Mouse (Mus musculus): ENCODE measurements around the gene Sh3tc1. TPM values are rescaled to one million over a fixed set of nuclear protein-coding genes. Genes with fewer than 3 reads are reported as not detected.

Sh3tc1 gene
- polyA plus RNA-seq, 1 experiment from 2014 or later: 2.3 TPM

DNA sequence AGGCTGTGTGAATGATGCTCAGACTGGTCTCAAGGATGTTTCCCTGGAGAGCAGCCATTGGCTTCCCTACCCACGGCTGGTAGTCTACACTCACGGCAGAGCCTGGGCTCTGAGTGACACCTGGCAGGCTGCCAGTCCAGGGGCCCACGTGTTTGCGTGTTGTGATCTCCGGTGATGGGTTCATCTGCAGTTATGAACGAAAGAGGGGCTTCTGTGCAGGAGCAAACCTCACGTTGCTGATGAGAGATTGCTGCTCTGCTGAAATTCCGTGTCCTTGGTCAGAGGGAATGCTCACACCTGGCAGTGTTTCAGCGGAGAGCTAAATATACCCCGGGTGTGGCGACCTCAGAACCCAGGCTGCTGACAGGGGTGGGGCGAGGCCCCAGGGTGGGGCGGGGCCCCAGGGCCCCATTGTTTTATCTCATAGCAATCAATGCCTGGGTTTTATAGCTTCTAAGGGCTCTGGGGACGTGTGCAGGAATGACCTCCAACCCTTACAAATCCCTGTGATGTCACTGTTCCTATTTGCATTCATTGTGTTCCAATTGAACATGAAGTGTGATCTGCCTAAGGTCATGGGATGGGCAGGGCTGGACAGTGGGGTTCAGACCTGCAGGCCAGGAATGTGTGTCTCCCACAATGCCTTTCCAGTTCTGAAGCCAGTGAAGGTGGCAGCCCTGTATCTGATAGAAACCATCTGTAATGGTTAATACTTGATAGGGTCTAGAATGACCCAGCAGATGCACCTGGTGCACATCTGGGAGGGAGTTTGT is 31.3 kb upstream of the Sh3tc1 start:
- Histone ChIP-seq H3K4me1 (ENCODE audit: control insufficient read depth, insufficient read depth, low read length) (no peaks in the 10 kb centered on the region), H3K27ac (ENCODE audit: low read depth, low read length) (no peak overlapping the region), H3K9me3 (ENCODE audit: control insufficient read depth, low read length) (no peaks in the 10 kb centered on the region), H3K27me3 (ENCODE audit: control insufficient read depth, insufficient read depth, low read length) (no peaks in the 10 kb centered on the region), H3K9ac (ENCODE audit: low read length) (no peak overlapping the region), H3K4me2 (no peak overlapping the region), H3K36me3 (ENCODE audit: control insufficient read depth, insufficient read depth, low read length) (no peaks in the 10 kb centered on the region), H3K4me3 (ENCODE audit: low read depth, low read length) (no peak overlapping the region)
- DNase-seq (ENCODE audit: low spot score, missing footprints): no peak
- 81% methylated on average over 14 of the region's 14 CpGs for WGBS
- ATAC-seq (ENCODE audit: low FRiP score): no peak

DNA sequence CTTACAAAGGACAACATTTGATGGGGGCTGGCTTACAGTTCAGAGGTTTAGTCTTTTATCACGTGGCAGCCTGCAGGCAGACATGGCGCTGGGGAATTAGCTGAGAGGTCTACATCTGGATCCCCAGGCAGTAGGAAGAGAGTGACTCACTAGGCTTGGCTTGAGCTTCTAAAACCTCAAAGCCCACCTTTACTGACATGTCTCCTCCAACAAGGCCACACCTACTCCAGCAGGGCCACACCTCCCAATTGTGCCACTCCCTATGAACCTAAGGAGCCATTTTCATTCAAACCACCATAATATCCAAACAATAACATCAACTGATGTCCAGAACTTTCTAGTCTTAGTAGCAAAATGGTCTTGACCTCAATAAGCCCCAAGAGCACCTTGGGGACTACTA is 30.5 kb upstream of the Sh3tc1 start:
- H3K27me3 ChIP-seq (ENCODE audit: control insufficient read depth, insufficient read depth, low read length): no peaks in the 10 kb centered on the region
- no peak for ATAC-seq (ENCODE audit: low FRiP score)
- H3K9me3 ChIP-seq (ENCODE audit: control insufficient read depth, low read length): no peaks in the 10 kb centered on the region
- no peak overlapping the region for H3K27ac ChIP-seq (ENCODE audit: low read depth, low read length)
- no peaks in the 10 kb centered on the region for H3K36me3 ChIP-seq (ENCODE audit: control insufficient read depth, insufficient read depth, low read length)
- DNase-seq (ENCODE audit: low spot score, missing footprints): no peak
- WGBS: 78% methylated on average over 2 of the region's 2 CpGs
- no peak overlapping the region for H3K4me3 ChIP-seq (ENCODE audit: low read depth, low read length)
- no peak overlapping the region for H3K9ac ChIP-seq (ENCODE audit: low read length)
- H3K4me1 ChIP-seq (ENCODE audit: control insufficient read depth, insufficient read depth, low read length): no peaks in the 10 kb centered on the region
- H3K4me2 ChIP-seq: no peak overlapping the region

DNA sequence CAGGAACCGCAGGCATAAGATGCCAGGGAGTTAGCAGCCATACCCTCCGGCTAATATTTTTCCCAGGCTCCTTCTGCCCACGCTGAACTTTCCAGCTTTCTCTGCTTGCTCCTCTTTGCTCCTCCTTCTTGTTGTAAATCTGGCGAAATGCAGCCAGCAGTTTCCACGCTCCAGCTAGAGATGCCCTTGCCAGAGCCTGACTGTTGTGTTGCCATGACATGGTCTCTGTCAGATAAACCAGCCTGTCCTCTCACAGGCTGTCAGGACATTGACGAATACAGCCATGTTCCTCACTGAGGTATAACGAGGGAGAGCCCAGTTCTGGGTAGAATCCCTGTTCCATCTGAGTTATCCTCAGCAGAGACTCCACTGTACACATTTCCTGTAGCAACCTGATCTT is 29.2 kb upstream of the Sh3tc1 start:
- H3K9ac ChIP-seq (ENCODE audit: low read length): no peak overlapping the region
- H3K4me1 ChIP-seq (ENCODE audit: control insufficient read depth, insufficient read depth, low read length): no peaks in the 10 kb centered on the region
- H3K9me3 ChIP-seq (ENCODE audit: control insufficient read depth, low read length): no peaks in the 10 kb centered on the region
- WGBS: 89% methylated on average over 7 of the region's 7 CpGs
- H3K4me3 ChIP-seq (ENCODE audit: low read depth, low read length): no peak overlapping the region
- H3K36me3 ChIP-seq (ENCODE audit: control insufficient read depth, insufficient read depth, low read length): no peaks in the 10 kb centered on the region
- no peaks in the 10 kb centered on the region for H3K27me3 ChIP-seq (ENCODE audit: control insufficient read depth, insufficient read depth, low read length)
- DNase-seq (ENCODE audit: low spot score, missing footprints): no peak
- H3K4me2 ChIP-seq: no peak overlapping the region
- H3K27ac ChIP-seq (ENCODE audit: low read depth, low read length): no peak overlapping the region
- no peak for ATAC-seq (ENCODE audit: low FRiP score)

DNA sequence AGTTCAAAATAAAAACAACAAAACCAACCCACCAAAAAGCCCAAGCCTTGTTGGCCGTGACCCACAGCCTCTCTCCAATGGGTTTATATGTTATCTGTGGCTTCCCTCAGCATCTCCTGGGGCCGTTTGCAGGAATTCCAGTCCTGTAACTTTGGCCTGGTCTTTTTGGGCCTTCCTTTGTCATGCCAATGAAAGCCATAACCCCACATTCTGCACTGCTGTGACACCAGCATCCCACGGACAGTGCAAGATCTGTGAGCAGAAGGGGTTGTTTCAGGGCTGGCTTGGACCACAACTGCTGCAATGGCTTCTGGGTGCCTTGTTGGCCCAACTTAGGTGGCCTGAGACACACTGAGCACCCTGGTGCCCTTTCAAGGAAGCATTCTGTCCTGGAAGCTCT is 28.7 kb upstream of the Sh3tc1 start:
- Histone ChIP-seq H3K27me3 (ENCODE audit: control insufficient read depth, insufficient read depth, low read length) (no peaks in the 10 kb centered on the region), H3K9ac (ENCODE audit: low read length) (no peak overlapping the region), H3K36me3 (ENCODE audit: control insufficient read depth, insufficient read depth, low read length) (no peaks in the 10 kb centered on the region), H3K4me2 (no peak overlapping the region), H3K4me1 (ENCODE audit: control insufficient read depth, insufficient read depth, low read length) (no peaks in the 10 kb centered on the region), H3K27ac (ENCODE audit: low read depth, low read length) (no peak overlapping the region), H3K9me3 (ENCODE audit: control insufficient read depth, low read length) (no peaks in the 10 kb centered on the region), H3K4me3 (ENCODE audit: low read depth, low read length) (no peak overlapping the region)
- 73% methylated on average over 3 of the region's 3 CpGs for WGBS
- ATAC-seq (ENCODE audit: low FRiP score) (no peak), DNase-seq (ENCODE audit: low spot score, missing footprints) (no peak)

DNA sequence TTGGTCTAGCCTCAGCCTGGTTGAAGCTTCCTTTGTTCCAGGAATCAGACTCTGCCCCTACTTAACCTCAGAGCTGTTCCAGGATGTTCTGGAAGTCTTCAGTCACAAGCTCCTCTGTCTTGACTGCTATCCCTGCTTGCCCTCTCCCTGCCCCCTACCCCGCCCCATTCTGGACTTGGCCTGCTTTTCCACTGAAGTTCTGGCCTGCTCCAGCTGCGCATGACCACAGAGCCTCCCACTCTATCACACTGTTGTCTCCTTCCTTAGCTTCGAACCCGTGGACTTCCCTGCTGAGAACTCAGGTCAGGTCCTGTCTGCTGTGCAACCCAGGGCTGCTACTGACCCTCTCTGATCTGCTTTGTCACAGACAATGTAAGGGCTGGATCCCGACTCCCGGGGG is 26.1 kb upstream of the Sh3tc1 start:
- no peak overlapping the region for H3K4me2 ChIP-seq
- H3K4me3 ChIP-seq (ENCODE audit: low read depth, low read length): no peak overlapping the region
- H3K9me3 ChIP-seq (ENCODE audit: control insufficient read depth, low read length): no peaks in the 10 kb centered on the region
- no peaks in the 10 kb centered on the region for H3K36me3 ChIP-seq (ENCODE audit: control insufficient read depth, insufficient read depth, low read length)
- no peak overlapping the region for H3K27ac ChIP-seq (ENCODE audit: low read depth, low read length)
- no peak overlapping the region for H3K9ac ChIP-seq (ENCODE audit: low read length)
- DNase-seq (ENCODE audit: low spot score, missing footprints) (no peak), ATAC-seq (ENCODE audit: low FRiP score) (no peak)
- 79% methylated on average over 6 of the region's 6 CpGs for WGBS
- H3K4me1 ChIP-seq (ENCODE audit: control insufficient read depth, insufficient read depth, low read length): no peaks in the 10 kb centered on the region
- no peaks in the 10 kb centered on the region for H3K27me3 ChIP-seq (ENCODE audit: control insufficient read depth, insufficient read depth, low read length)

DNA sequence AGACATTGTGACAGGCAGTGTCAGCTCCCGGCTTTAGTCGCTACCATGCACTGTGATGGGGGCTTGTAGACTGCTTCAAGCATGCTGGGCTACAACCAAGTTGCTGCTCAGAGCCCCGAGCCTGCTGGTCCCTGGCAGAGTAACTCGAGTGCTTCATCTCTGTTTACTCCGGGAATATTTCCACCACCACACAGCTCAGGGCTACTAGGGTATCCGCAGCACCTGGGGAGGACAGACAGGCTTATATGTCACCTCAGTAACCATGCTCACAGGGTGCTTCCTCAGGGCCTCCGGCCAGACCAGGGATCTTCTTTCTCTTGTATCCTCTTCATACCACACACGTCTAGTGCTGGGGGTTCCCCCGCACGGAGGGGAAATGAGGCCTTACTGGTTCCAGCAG is 23.1 kb upstream of the Sh3tc1 start:
- no peak overlapping the region for H3K4me3 ChIP-seq (ENCODE audit: low read depth, low read length)
- H3K9ac ChIP-seq (ENCODE audit: low read length): no peak overlapping the region
- ATAC-seq (ENCODE audit: low FRiP score): no peak
- H3K4me2 ChIP-seq: no peak overlapping the region
- no peak overlapping the region for H3K27ac ChIP-seq (ENCODE audit: low read depth, low read length)
- H3K27me3 ChIP-seq (ENCODE audit: control insufficient read depth, insufficient read depth, low read length): peaks cover 23% of the 10 kb centered on the region
- H3K4me1 ChIP-seq (ENCODE audit: control insufficient read depth, insufficient read depth, low read length): peaks cover 6% of the 10 kb centered on the region
- no peak for DNase-seq (ENCODE audit: low spot score, missing footprints)
- 78% methylated on average over 10 of the region's 10 CpGs for WGBS
- no peaks in the 10 kb centered on the region for H3K36me3 ChIP-seq (ENCODE audit: control insufficient read depth, insufficient read depth, low read length)
- no peaks in the 10 kb centered on the region for H3K9me3 ChIP-seq (ENCODE audit: control insufficient read depth, low read length)

DNA sequence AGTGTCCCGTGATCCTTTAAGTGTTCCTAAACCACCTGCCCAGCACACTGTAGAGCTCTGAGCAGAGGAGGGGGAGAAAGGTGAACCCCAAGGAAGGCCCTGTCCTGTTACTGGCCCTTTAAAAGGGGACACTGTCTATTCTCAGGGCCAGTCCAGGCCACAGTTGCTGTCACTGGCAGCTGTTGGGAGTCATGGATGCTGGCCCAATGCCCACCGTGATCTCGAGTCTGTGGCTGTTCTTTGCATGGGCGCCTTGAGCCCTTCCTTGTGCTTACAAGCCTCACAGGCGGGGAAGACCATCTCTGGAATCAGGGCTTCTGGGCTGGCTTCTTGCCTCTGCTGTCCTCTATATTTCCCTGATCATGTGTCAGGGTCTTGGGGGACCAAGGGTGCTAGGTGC is 22.6 kb upstream of the Sh3tc1 start:
- H3K36me3 ChIP-seq (ENCODE audit: control insufficient read depth, insufficient read depth, low read length): no peaks in the 10 kb centered on the region
- H3K4me2 ChIP-seq: no peak overlapping the region
- H3K4me1 ChIP-seq (ENCODE audit: control insufficient read depth, insufficient read depth, low read length): peaks cover 6% of the 10 kb centered on the region
- H3K9me3 ChIP-seq (ENCODE audit: control insufficient read depth, low read length): no peaks in the 10 kb centered on the region
- WGBS: 87% methylated on average over 5 of the region's 5 CpGs
- no peak for DNase-seq (ENCODE audit: low spot score, missing footprints)
- ATAC-seq (ENCODE audit: low FRiP score): no peak
- H3K9ac ChIP-seq (ENCODE audit: low read length): no peak overlapping the region
- no peak overlapping the region for H3K27ac ChIP-seq (ENCODE audit: low read depth, low read length)
- no peak overlapping the region for H3K4me3 ChIP-seq (ENCODE audit: low read depth, low read length)
- H3K27me3 ChIP-seq (ENCODE audit: control insufficient read depth, insufficient read depth, low read length): peaks cover 24% of the 10 kb centered on the region

DNA sequence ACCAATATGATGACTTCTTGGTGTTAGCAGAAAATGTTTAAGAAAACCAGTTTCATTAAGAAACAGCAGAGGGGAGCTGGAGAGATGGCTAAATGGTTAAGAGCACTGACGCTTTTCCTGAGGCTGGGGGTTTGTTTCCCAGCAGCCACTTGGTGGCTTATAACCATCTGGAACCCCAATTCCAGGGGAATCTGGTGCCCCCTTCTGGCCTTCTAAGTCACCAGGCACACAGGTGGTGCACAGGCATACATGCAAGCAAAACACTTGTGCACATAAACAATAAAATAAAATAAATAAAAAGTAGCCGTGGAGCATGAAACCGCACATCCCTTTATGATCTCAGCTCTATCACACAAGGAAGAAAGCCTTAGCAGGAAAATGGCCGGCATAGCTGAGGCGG is 21.5 kb upstream of the Sh3tc1 start:
- Histone ChIP-seq H3K9ac (ENCODE audit: low read length) (no peak overlapping the region), H3K4me3 (ENCODE audit: low read depth, low read length) (no peak overlapping the region), H3K36me3 (ENCODE audit: control insufficient read depth, insufficient read depth, low read length) (no peaks in the 10 kb centered on the region), H3K9me3 (ENCODE audit: control insufficient read depth, low read length) (no peaks in the 10 kb centered on the region), H3K4me2 (no peak overlapping the region), H3K4me1 (ENCODE audit: control insufficient read depth, insufficient read depth, low read length) (peaks cover 6% of the 10 kb centered on the region), H3K27me3 (ENCODE audit: control insufficient read depth, insufficient read depth, low read length) (peaks cover 24% of the 10 kb centered on the region), H3K27ac (ENCODE audit: low read depth, low read length) (no peak overlapping the region)
- WGBS: 87% methylated on average over 5 of the region's 5 CpGs
- no peak for DNase-seq (ENCODE audit: low spot score, missing footprints)
- no peak for ATAC-seq (ENCODE audit: low FRiP score)

DNA sequence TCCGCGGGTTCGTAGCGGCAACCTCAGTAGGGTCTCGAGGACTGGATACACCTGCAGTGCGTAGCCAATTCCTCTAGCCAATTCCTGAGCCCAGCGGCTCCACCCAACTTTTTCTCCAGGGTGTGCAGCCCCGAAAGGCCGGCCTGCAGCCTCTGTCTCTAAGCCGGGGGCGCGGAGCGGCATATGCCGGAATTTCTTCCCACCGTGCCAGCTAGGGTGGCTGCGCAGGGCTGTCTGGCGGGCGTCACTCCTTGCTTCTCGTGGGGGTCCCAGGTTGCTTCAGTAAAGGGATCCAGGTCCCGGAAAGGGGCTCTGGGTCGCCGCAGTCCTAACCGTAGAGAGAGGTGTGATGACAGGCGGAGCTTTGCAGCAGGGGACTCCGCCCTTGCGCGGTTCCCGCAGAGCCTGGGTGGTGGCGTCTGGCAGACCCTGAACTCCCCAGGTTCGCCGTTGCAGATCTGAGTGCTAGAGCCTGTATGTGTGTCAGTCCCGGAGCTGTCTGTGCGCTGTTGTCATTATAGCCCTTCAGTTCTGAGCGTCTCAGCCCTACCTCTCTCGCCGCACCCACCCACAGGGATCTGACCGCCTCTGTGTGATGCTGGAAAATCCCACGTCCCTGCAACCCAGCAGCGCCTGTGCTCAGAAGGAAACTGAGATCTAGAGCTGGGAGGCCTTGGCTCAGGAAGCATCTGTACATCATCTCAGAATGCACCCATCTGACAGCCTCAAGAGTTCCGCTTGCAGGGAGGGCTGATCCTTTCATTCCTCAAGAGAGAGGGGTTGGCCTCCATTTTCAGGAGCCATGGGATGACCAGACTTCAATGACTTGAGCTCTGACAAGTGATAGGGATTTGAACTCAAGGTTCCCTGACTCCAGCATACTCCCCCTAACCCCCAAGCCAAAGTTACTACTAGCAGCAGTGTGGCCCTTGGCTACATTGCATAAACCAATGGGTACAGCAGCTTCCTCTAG is 18.6 kb upstream of the Sh3tc1 start:
- Histone ChIP-seq H3K4me3 (ENCODE audit: low read depth, low read length) (peak overlapping the region; percentile 54), H3K27ac (ENCODE audit: low read depth, low read length) (no peak overlapping the region), H3K27me3 (ENCODE audit: control insufficient read depth, insufficient read depth, low read length) (peaks cover 24% of the 10 kb centered on the region), H3K4me1 (ENCODE audit: control insufficient read depth, insufficient read depth, low read length) (peaks cover 6% of the 10 kb centered on the region), H3K4me2 (peak overlapping the region; percentile 100), H3K9ac (ENCODE audit: low read length) (peak overlapping the region; percentile 40), H3K9me3 (ENCODE audit: control insufficient read depth, low read length) (no peaks in the 10 kb centered on the region), H3K36me3 (ENCODE audit: control insufficient read depth, insufficient read depth, low read length) (no peaks in the 10 kb centered on the region)
- peak; percentile 7 for ATAC-seq (ENCODE audit: low FRiP score)
- peak; percentile 86 for DNase-seq (ENCODE audit: low spot score, missing footprints)
- WGBS: 2% methylated on average over 40 of the region's 40 CpGs

Measured in midbrain, embryonic 11.5 days (tissue).